Mouse (Mus musculus) kidney, adult 8-10 months (tissue): ENCODE results near the gene Cdh3.

Experiments
- DNase-seq, 2 experiments: peaks; one replicate each; pipeline ENCODE4 v3.0.0; 2022

Gene Cdh3

GRCm38 (mm10) chr8:106527241-106528036, 16.7 kb downstream of the Cdh3 start:
- DNase-seq: no peak

DNA sequence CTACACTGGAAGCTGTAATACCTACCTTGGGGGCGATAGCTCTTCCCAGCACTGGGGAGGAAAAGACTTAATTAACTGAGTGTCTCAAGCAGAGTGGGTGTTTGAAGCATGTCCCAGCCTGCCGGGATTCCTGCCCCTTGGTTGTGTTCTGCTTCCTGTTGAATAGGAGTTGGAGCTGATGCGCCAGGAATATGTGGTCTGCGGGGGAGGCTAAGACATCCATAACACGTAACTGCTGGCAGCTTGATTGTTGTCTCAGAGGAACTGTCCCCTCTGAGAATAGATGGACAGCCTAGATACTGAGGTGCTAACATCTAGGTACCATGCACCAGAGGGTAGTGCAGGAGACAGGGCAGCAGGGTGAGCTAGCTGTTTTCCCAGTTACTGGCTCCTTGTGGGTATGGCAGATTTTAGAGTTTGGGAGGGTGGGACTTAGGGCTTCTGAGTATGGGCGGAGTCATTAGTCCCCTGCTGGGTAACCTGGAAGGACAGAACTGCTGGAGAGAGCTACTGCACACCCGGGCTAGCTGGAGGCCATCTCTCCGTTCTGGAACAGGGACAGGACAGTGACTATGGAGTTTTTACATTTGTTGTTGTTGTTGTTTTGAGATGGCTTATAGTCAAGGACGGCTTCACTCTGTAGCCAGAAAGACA, 18.0 kb downstream of the Cdh3 start:
- no peak for DNase-seq

GRCm38 (mm10) chr8:106529885-106530482, 19.3 kb downstream of the Cdh3 start:
- no peak for DNase-seq

DNA sequence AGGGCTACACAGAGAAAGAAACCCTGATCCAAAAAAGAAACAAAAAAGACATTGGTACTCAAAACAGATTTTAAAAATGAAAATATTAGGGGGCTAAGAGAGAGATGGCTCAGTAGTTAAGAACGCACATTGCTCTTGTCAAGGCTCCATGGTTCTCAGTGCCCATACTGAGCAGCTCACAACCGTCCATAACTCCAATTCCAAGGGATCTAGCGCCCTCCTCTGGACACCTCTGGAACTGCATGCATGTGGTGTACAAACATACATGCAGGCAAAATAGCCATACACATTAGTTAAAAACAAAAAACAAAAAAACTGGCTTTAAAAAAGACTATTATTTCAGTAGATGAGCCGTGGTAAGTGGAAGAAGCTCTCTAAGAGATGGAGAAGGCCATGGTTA, 19.9 kb downstream of the Cdh3 start:
- peak in 1 of 2 experiments; percentile 26 for DNase-seq

- no peak for DNase-seq
These were observed 23.0 kb downstream of the Cdh3 start for GRCm38 (mm10) chr8:106533709-106534108.

GRCm38 (mm10) chr8:106534449-106534848, 23.8 kb downstream of the Cdh3 start:
- DNase-seq: peak; percentile 55 to 74

GRCm38 (mm10) chr8:106535448-106535847, 24.8 kb downstream of the Cdh3 start:
- no peak for DNase-seq

- no peak for DNase-seq
These were observed 28.5 kb downstream of the Cdh3 start for GRCm38 (mm10) chr8:106539193-106539592.

- no peak for DNase-seq
These were observed 30.3 kb downstream of the Cdh3 start for GRCm38 (mm10) chr8:106541002-106541401.

DNA sequence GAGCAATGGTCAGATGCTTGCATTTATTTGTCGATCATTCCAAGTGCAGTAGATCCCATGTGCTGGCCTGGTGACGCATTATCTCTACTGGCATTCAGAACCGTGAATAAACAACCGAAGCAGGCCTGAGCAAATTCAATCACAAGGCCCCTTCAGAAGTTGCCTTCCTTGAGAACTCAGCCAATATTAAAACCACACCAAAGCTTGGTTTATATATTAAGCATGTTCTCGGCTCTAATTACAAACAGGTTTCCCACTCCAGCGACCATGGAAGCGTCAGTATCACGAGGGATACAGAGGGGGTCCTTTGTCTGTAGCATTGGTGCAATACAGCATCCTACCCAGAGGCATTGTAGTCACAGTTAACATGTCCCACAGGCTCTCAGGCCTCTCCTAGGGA, 32.4 kb downstream of the Cdh3 start:
- no peak for DNase-seq

GRCm38 (mm10) chr8:106545149-106545548, 34.5 kb downstream of the Cdh3 start:
- no peak for DNase-seq

GRCm38 (mm10) chr8:106546746-106547145, 36.1 kb downstream of the Cdh3 start:
- no peak for DNase-seq

GRCm38 (mm10) chr8:106548366-106548936, 37.8 kb downstream of the Cdh3 start:
- no peak for DNase-seq

DNA sequence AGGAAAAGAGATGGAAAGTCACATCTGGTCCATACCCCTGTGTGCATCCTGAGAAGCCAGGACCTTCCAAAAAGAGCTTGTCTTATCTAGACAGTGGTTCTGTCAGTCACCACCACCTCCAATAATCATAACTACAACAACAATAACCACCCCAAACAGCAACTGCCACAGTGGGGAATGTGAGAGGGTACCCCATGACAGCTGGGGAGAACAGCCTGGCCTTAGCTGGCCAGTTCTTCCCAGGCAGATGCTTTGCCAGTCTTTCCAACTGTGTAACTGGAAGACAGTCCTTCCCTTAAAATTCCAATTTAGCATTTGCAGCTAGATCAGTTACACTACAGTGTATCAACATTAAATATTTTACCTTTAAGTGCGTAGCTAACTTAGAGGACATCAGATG, 40.2 kb downstream of the Cdh3 start:
- DNase-seq: no peak

DNA sequence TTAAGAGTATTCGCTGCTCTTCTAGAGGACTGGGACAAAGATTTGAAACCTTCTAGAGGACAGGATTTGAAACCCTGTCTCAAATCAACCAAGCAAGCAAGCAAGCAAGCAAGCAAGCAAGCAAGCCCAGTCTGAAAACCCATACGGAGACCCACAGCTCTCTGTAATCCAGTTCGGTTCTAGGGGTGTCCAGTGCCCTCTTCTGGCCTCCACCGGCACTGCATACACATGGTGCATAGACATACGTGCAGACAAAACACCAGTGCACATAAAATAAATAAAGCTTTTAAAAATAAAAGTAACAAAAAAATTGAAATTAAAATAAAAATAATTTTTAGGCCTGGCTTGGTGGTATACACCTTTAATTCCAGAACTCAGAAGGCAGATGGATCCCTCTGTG, 43.3 kb downstream of the Cdh3 start:
- DNase-seq: no peak

DNA sequence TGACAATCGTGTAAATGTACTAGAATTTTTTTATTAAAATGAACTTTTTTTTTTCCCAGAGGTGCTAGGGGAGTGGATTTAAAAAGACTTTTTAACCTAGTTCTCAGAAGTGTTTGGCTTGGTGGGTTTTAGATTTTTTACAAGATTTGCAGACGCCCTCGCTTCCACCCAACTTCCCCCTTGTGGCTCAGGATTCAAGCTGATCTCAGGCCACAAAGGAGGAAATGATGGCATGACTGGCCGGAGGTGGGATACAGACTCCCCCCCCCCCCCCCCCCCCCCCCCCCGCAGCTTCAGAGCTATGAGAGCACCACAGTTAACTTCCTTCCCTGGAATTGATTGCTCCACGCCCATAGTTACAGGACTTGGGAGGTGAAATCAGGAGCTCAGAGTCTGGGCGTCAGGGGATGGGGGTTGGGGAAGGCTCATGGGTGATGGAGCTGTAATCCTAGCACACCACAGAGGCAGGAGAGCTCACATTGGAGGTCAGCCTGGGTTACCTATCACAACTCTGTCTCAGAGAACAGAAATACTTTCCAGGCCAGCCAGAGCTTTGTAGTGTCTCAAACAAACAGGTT, 45.5 kb downstream of the Cdh3 start:
- no peak for DNase-seq

GRCm38 (mm10) chr8:106559844-106560243, 49.2 kb downstream of the Cdh3 start:
- no peak for DNase-seq

- DNase-seq: peak; percentile 81 to 86
These were observed 50.6 kb downstream of the Cdh3 start for GRCm38 (mm10) chr8:106561097-106561865.

GRCm38 (mm10) chr8:106563691-106564182, 53.0 kb downstream of the Cdh3 start:
- peak; percentile 41 to 43 for DNase-seq

GRCm38 (mm10) chr8:106569006-106569405, 58.3 kb downstream of the Cdh3 start:
- no peak for DNase-seq

DNA sequence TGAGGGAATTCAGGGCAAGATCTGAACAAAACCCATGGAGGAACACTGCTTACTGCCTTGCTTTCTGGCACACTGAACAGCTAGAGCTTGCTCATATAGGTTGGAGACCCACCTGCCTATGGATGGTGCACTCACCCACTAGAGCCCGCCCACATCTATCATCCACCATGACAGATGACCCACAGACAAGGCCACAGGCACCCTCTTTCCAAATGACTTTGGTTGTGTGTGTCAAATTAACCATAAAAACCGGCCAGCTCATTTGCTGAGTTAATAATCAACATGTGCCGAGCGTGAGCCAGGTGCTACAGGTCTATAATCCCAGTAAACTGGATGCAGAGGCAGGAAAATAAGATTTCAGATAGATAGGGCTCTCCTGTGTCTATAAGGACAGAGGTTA, 59.7 kb downstream of the Cdh3 start:
- DNase-seq: peak; percentile 74 to 82

DNA sequence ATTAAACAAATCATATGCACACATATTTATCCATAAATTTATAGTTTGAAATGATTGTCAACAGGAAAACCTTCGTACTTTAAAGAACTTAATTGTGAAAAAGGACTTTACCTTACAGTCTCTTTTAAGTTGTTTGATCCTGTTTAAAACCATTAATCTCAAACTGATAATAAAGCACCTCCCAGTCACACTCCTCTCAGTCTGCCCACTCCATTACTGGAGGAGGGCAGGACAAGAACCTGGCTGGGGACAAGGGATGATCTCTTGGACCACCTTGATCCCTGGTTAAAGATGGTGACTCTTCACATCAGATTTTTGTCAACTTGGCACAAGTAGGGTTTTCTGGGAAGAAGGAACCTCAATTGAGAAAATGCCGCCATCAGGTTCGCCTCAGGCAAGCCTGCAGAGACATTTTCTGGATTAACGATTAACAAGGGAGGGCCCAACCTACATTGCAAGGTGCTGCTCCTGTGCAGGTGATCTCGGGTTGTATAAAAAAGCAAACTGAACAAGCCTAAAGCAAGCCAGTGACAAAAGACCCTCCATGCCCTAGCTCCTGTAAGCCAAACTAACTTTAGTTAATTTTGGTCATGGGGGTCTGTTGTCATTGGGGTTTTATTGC, 61.0 kb downstream of the Cdh3 start:
- peak; percentile 47 to 61 for DNase-seq
